Mouse (Mus musculus): ENCODE results near the gene Il13.

GRCm38 (mm10) chr11:53652427-53652826 is 17.9 kb upstream of the Il13 start:
- TF ChIP-seq POLR2A (IDR thresholded peaks at IDR 0.05; ENCODE audit: insufficient read depth, low read depth, low read length) (no peak), CTCF (IDR thresholded peaks at IDR 0.05) (no peak), EP300 (IDR thresholded peaks at IDR 0.05; ENCODE audit: insufficient read depth, low read depth, low read length) (no peak)
